Mouse (Mus musculus) heart, embryonic 13.5 days (tissue): ENCODE measurements at regions not wholly inside any gene's neighbourhood (a gene's known extent, or its start where the extent isn't known, plus 50 kb on each side); places are given as distances from the start of the nearest gene placed in this dataset.

Experiments used
- ATAC-seq: fragments of 200-750 bp; cut with Nextera tagmentation; 2 replicates; pipeline ENCODE4 v1.8.0; 2017; ENCODE audit warnings: moderate TSS enrichment; ENCODE audit not compliant: insufficient number of reproducible peaks, low FRiP score, low TSS enrichment; ENCODE audit errors: extremely low read depth
- H3K27ac ChIP-seq: fragments of 300-500 bp; sonication (generic); replicated peaks from 2 replicates; pipeline ENCODE4 v1.5.1; 2015; ENCODE audit warnings: moderate library complexity, mild to moderate bottlenecking, inconsistent platforms
- H3K27me3 ChIP-seq: fragments of 300-500 bp; sonication (generic); replicated peaks from 2 replicates; pipeline ENCODE4 v1.6.1; 2015; ENCODE audit warnings: mild to moderate bottlenecking, inconsistent platforms
- H3K36me3 ChIP-seq: fragments of 300-500 bp; sonication (generic); 2 replicates; pipeline ENCODE4 v1.6.1; 2015; ENCODE audit warnings: mild to moderate bottlenecking, inconsistent platforms
- H3K4me1 ChIP-seq: fragments of 300-500 bp; sonication (generic); 2 replicates; pipeline ENCODE4 v1.6.1; 2015; ENCODE audit warnings: inconsistent platforms
- H3K4me2 ChIP-seq: fragments of 300-500 bp; sonication (generic); 2 replicates; pipeline ENCODE4 v1.6.1; 2015; ENCODE audit warnings: inconsistent platforms, mild to moderate bottlenecking, moderate library complexity
- H3K4me3 ChIP-seq: fragments of 300-500 bp; sonication (generic); 2 replicates; pipeline ENCODE4 v1.5.1; 2015; ENCODE audit warnings: moderate library complexity, mild to moderate bottlenecking, inconsistent platforms
- H3K9ac ChIP-seq: fragments of 300-500 bp; sonication (generic); 2 replicates; pipeline ENCODE4 v1.6.1; 2015; ENCODE audit warnings: inconsistent platforms, mild to moderate bottlenecking, moderate library complexity
- H3K9me3 ChIP-seq: fragments of 300-500 bp; sonication (generic); 2 replicates; pipeline ENCODE4 v1.6.1; 2016; ENCODE audit warnings: inconsistent platforms
- WGBS: fragments of 180-500 bp; shearing (Covaris S2); methylation state at CpG from one replicate; pipeline ENCODE4 v1.1.7; 2015; ENCODE audit warnings: mixed read lengths; 5-methylcytosine and 5-hydroxymethylcytosine counted together

GRCm38 (mm10) chr4:75884371-75884770, 606.3 kb upstream of the Dmac1 start:
- Histone ChIP-seq H3K27ac (no peak overlapping the region), H3K36me3 (no peaks in the 10 kb centered on the region)
- WGBS, result 85% methylated on average over 4 of the region's 4 CpGs

GRCm38 (mm10) chr4:75869771-75870170, 591.7 kb upstream of the Dmac1 start:
- Histone ChIP-seq H3K4me1 (no peaks in the 10 kb centered on the region), H3K4me3 (no peak overlapping the region), H3K36me3 (no peaks in the 10 kb centered on the region), H3K4me2 (no peak overlapping the region), H3K9me3 (no peaks in the 10 kb centered on the region), H3K9ac (no peak overlapping the region), H3K27ac (no peak overlapping the region), H3K27me3 (no peaks in the 10 kb centered on the region)
- ATAC-seq, result no peak
- 85% methylated on average over 1 of the region's 1 CpGs for WGBS

More at GRCm38 (mm10) chr4:75884371-75884770, 606.3 kb upstream of the Dmac1 start:
- no peak for ATAC-seq
- no peak overlapping the region for H3K4me3 ChIP-seq
- no peaks in the 10 kb centered on the region for H3K27me3 ChIP-seq
- H3K9ac ChIP-seq, result no peak overlapping the region
- H3K4me1 ChIP-seq, result peaks cover 7% of the 10 kb centered on the region; the same call in 1 of the 2 replicates
- no peak overlapping the region for H3K4me2 ChIP-seq
- H3K9me3 ChIP-seq, result no peaks in the 10 kb centered on the region

DNA sequence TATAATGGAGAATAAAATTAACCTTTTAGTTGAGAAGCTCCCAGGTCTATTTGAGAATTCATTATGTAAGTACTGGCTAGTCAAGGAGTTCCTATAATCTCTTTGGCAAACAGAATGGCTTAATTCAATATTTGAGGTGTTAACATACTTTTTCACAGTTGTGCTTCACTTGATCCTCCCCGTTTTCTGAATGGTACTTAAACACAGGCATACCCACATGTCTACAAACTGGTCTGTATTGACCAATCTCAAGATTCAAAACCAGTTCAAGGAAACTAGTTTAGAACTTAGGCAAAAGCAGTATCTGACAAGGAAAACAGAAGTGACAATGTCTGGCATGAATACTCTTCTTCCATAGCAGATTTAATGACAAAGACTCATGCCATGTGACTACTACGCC, 583.0 kb upstream of the Dmac1 start:
- no peak for ATAC-seq
- Histone ChIP-seq H3K4me3 (no peak overlapping the region), H3K4me2 (no peak overlapping the region), H3K9ac (no peak overlapping the region), H3K27me3 (no peaks in the 10 kb centered on the region), H3K4me1 (0 out of 2 replicates have a peak, but pooled peaks cover 2% of the 10 kb centered on the region), H3K27ac (no peak overlapping the region), H3K9me3 (no peaks in the 10 kb centered on the region), H3K36me3 (no peaks in the 10 kb centered on the region)
- 73% methylated on average over 2 of the region's 2 CpGs for WGBS

DNA sequence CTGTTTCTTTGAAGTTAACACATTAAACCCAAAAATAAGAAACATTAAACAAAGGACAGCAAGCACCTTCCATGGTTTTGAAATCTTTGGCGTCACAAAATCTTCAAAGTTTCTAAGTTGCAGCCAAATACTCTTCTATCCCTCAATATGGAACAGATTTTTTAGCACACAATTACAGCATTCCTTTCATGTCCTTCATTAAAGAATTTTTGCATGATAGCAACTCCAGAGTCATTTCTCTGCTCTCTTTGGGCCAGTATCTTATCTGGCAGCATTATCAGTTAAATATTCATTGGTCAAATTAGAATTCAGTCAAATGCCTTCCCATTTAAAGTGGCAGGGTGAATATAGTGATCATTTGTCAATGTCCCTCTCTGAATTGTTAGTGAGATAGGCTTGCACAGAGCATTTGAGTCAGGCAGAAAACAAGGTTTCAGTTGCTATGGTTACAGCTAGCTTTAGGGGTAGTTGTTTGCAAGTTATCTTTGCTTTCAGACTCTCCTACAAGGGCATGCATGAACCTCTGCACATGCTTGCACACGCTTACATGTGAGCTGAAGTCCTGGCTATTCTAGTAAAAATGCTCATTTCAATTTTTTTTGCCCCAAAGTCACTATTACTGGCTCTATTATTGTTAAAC, 579.8 kb upstream of the Dmac1 start:
- Histone ChIP-seq H3K27ac (no peak overlapping the region), H3K4me3 (no peak overlapping the region), H3K4me2 (no peak overlapping the region), H3K27me3 (no peaks in the 10 kb centered on the region), H3K4me1 (0 out of 2 replicates have a peak, but pooled peaks cover 2% of the 10 kb centered on the region), H3K36me3 (no peaks in the 10 kb centered on the region), H3K9me3 (no peaks in the 10 kb centered on the region), H3K9ac (no peak overlapping the region)
- ATAC-seq, result no peak
- 61% methylated on average over 2 of the region's 2 CpGs for WGBS

GRCm38 (mm10) chr4:75855688-75856296, 577.7 kb upstream of the Dmac1 start:
- H3K4me3 ChIP-seq, result no peak overlapping the region
- no peak overlapping the region for H3K9ac ChIP-seq
- 0 out of 2 replicates have a peak, but pooled peaks cover 2% of the 10 kb centered on the region for H3K4me1 ChIP-seq
- WGBS, result 61% methylated on average over 6 of the region's 6 CpGs
- no peak overlapping the region for H3K27ac ChIP-seq
- no peaks in the 10 kb centered on the region for H3K36me3 ChIP-seq
- no peak for ATAC-seq
- H3K9me3 ChIP-seq, result no peaks in the 10 kb centered on the region
- H3K4me2 ChIP-seq, result no peak overlapping the region
- H3K27me3 ChIP-seq, result no peaks in the 10 kb centered on the region

GRCm38 (mm10) chr4:75850343-75850742, 572.2 kb upstream of the Dmac1 start:
- WGBS, result 51% methylated on average over 2 of the region's 2 CpGs
- Histone ChIP-seq H3K4me2 (no peak overlapping the region), H3K9me3 (no peaks in the 10 kb centered on the region), H3K36me3 (no peaks in the 10 kb centered on the region), H3K27ac (no peak overlapping the region), H3K9ac (no peak overlapping the region), H3K27me3 (no peaks in the 10 kb centered on the region), H3K4me3 (no peak overlapping the region), H3K4me1 (peaks cover 12% of the 10 kb centered on the region; the same call in 1 of the 2 replicates)
- ATAC-seq, result no peak

DNA sequence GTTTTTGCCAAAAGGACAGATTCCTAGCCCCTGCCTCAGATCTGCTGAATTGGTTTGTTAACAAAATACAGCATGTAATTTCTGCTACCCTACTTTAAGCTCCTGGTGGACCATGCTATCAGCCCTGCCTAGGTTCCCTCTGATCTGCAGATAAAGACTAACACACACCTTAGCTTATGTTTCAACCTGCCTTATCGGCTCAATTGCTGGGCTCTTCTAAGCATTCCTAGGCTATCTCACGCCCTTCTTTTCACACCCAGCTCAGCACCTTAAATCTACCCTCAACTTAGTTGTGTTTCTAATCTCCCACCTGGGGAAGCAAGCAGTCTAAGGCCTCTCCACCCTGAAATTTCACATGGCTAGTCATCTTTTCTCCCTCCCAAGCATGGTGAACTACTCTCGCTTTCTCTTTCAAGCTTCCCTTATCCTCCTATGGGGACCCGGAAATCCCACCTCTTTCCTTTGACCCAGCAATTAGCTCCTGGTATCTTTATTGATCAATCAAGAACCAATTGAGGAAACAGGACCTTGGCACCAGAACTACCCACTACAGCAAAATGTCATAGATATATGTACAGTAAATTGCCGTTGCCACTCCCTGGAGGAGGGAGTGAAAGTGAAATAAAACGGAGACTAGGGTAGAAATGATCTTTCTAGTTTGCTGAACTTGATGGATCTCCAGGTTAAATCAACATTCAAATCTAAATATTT, 569.7 kb upstream of the Dmac1 start:
- peaks cover 15% of the 10 kb centered on the region; the same call in 1 of the 2 replicates for H3K4me1 ChIP-seq
- no peak for ATAC-seq
- no peak overlapping the region for H3K9ac ChIP-seq
- H3K27me3 ChIP-seq, result no peaks in the 10 kb centered on the region
- no peaks in the 10 kb centered on the region for H3K9me3 ChIP-seq
- no peak overlapping the region for H3K4me2 ChIP-seq
- H3K27ac ChIP-seq, result no peak overlapping the region
- H3K4me3 ChIP-seq, result no peak overlapping the region
- no peaks in the 10 kb centered on the region for H3K36me3 ChIP-seq
- 68% methylated on average over 6 of the region's 6 CpGs for WGBS

DNA sequence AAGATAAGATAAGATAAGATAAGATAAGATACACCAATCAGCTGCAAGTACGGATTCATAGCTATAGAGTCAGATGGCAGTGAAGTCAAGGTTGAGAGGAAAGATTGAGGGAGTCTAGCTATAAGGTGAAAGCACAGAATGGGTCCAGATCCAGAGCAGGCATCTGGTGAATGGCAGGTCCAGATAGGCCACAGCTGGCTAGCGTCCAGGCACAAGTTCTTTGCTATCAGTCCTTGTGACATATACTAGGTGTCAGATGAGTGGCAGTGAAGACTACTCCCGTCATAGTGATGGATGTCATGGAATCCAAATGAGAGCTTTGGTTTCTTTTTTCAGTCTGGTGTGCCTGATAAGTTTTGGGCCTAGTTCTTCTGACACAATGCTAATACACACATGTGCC, 566.9 kb upstream of the Dmac1 start:
- no peaks in the 10 kb centered on the region for H3K9me3 ChIP-seq
- H3K4me3 ChIP-seq, result no peak overlapping the region
- H3K4me1 ChIP-seq, result peaks cover 10% of the 10 kb centered on the region; the same call in 1 of the 2 replicates
- no peak overlapping the region for H3K9ac ChIP-seq
- H3K36me3 ChIP-seq, result no peaks in the 10 kb centered on the region
- no peak overlapping the region for H3K4me2 ChIP-seq
- H3K27ac ChIP-seq, result peak overlapping the region; percentile 74
- WGBS, result 26% methylated on average over 3 of the region's 3 CpGs
- H3K27me3 ChIP-seq, result no peaks in the 10 kb centered on the region
- peak; percentile 63; the same call in 1 of the 2 replicates for ATAC-seq

GRCm38 (mm10) chr4:75838619-75839018, 560.5 kb upstream of the Dmac1 start:
- H3K4me3 ChIP-seq, result no peak overlapping the region
- H3K4me2 ChIP-seq, result no peak overlapping the region
- WGBS, result 56% methylated on average over 4 of the region's 4 CpGs
- no peaks in the 10 kb centered on the region for H3K36me3 ChIP-seq
- ATAC-seq, result no peak
- no peaks in the 10 kb centered on the region for H3K9me3 ChIP-seq
- H3K27ac ChIP-seq, result no peak overlapping the region
- H3K27me3 ChIP-seq, result no peaks in the 10 kb centered on the region
- H3K9ac ChIP-seq, result no peak overlapping the region
- H3K4me1 ChIP-seq, result no peaks in the 10 kb centered on the region; the same call in 1 of the 2 replicates

DNA sequence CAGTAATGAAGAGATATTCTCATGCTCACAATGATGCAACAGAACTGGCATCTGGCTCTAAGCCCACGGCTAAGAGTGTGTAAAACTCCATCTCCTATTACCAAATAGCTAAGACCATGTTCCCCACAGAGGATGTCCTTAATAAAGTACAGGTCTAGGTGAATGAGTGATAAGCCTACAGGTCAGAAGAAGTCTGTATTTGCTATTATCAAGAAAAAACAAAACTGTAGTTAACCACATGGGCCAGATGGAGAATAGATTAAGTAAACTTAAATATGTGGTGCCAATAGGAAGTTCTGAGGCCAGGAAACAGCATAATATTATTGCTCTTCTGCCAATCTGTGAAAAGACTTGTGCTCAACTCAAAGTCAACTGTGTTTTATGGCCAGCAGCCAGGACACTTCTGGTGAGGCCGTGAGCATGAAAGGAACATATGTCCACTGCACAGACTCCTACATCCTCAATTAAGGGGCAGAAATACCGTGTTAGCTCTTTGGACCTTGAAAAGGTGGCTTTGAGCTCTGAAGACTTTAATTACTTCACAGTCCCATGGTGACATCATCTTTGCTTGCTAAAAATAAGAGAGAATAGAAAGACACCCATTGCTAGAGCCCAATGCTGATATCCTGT, 549.1 kb upstream of the Dmac1 start:
- no peak overlapping the region for H3K27ac ChIP-seq
- no peaks in the 10 kb centered on the region for H3K4me1 ChIP-seq
- no peak overlapping the region for H3K4me2 ChIP-seq
- 66% methylated on average over 3 of the region's 3 CpGs for WGBS
- no peak overlapping the region for H3K4me3 ChIP-seq
- H3K9ac ChIP-seq, result no peak overlapping the region
- no peaks in the 10 kb centered on the region for H3K9me3 ChIP-seq
- H3K36me3 ChIP-seq, result no peaks in the 10 kb centered on the region
- no peaks in the 10 kb centered on the region for H3K27me3 ChIP-seq
- ATAC-seq, result no peak

DNA sequence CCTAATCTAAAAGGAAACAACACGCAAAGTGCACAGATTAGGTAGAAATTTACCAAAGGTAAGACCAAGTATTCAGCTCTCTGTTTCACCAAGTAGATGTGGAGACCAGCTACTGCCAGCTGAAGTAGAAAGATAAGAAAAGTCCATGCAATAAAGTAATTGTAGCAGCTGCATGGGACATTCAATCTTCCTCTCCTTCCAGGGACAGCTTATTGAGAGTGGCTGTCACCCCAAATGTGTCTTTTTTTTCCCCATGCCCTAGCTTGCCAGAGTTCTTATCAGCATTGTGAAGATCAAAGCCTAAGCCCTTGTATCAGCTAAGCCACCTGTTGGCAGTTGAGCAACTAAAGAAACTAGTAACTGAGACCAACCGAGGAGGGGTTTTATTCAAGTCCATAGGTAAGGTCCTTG, 541.1 kb upstream of the Dmac1 start:
- H3K4me1 ChIP-seq, result peaks cover 6% of the 10 kb centered on the region; the same call in 1 of the 2 replicates
- H3K4me2 ChIP-seq, result no peak overlapping the region
- no peak for ATAC-seq
- H3K27ac ChIP-seq, result no peak overlapping the region
- H3K9ac ChIP-seq, result no peak overlapping the region
- H3K4me3 ChIP-seq, result no peak overlapping the region
- H3K9me3 ChIP-seq, result no peaks in the 10 kb centered on the region
- H3K36me3 ChIP-seq, result no peaks in the 10 kb centered on the region
- no peaks in the 10 kb centered on the region for H3K27me3 ChIP-seq
- WGBS, result 44% methylated on average over 2 of the region's 2 CpGs
